Mouse (Mus musculus) midbrain, embryonic 13.5 days (tissue): ENCODE measurements at regions not wholly inside any gene's neighbourhood (a gene's known extent, or its start where the extent isn't known, plus 50 kb on each side); places are given as distances from the start of the nearest gene placed in this dataset.

Source experiments
- ATAC-seq: fragments of 200-750 bp; cut with Nextera tagmentation; 2 replicates; pipeline ENCODE4 v1.8.0; 2017; ENCODE audit warnings: mild to moderate bottlenecking, moderate TSS enrichment, moderate library complexity
- H3K27ac ChIP-seq: fragments of 300-500 bp; sonication (generic); 2 replicates; pipeline ENCODE4 v1.5.1; 2015; ENCODE audit warnings: inconsistent platforms, mild to moderate bottlenecking, moderate library complexity
- H3K27me3 ChIP-seq: fragments of 300-500 bp; sonication (generic); 2 replicates; pipeline ENCODE4 v1.6.1; 2015; ENCODE audit warnings: mild to moderate bottlenecking, inconsistent platforms
- H3K36me3 ChIP-seq: fragments of 300-500 bp; sonication (generic); 2 replicates; pipeline ENCODE4 v1.6.1; 2015; ENCODE audit warnings: mild to moderate bottlenecking, inconsistent platforms
- H3K4me1 ChIP-seq: fragments of 300-500 bp; sonication (generic); replicated peaks from 2 replicates; pipeline ENCODE4 v1.6.1; 2015; ENCODE audit warnings: inconsistent platforms
- H3K4me2 ChIP-seq: fragments of 300-500 bp; sonication (generic); replicated peaks from 2 replicates; pipeline ENCODE4 v1.6.1; 2015; ENCODE audit warnings: moderate library complexity, mild to moderate bottlenecking, inconsistent platforms
- H3K4me3 ChIP-seq: fragments of 300-500 bp; sonication (generic); replicated peaks from 2 replicates; pipeline ENCODE4 v1.5.1; 2015; ENCODE audit warnings: mild to moderate bottlenecking, inconsistent platforms
- H3K9ac ChIP-seq: fragments of 300-500 bp; sonication (generic); replicated peaks from 2 replicates; pipeline ENCODE4 v1.6.1; 2015; ENCODE audit warnings: mild to moderate bottlenecking, inconsistent platforms
- H3K9me3 ChIP-seq: fragments of 300-500 bp; sonication (generic); 2 replicates; pipeline ENCODE4 v1.6.1; 2016; ENCODE audit warnings: mild to moderate bottlenecking, inconsistent platforms
- WGBS: fragments of 180-500 bp; shearing (Covaris S2); methylation state at CpG from one replicate; pipeline ENCODE4 v1.1.7; 2015; 5-methylcytosine and 5-hydroxymethylcytosine counted together

DNA sequence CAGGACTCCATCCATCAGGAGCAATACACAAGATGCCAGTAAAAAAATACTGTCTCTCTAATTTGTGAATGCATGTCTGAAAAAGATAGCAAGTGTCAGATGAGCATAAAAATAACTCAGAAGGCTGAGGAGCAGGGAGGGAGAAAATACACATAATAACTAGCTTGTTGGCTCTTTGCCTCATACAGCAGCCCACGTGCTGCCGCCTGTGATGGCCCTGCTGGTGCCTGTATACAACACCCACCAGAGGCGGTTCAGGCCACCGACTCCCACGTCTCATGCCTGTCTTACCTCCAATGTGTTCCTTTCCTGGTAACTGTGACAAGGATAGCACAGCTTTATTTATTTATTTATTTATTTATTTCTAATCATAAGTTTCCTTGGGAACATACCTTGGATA is 119.5 kb upstream of the Sgk1 start:
- no peak overlapping the region for H3K9ac ChIP-seq
- no peaks in the 10 kb centered on the region for H3K27me3 ChIP-seq
- no peak overlapping the region for H3K4me2 ChIP-seq
- no peaks in the 10 kb centered on the region for H3K9me3 ChIP-seq
- H3K27ac ChIP-seq: no peak overlapping the region
- 92% methylated on average over 5 of the region's 5 CpGs for WGBS
- ATAC-seq: no peak
- no peak overlapping the region for H3K4me3 ChIP-seq
- no peaks in the 10 kb centered on the region for H3K36me3 ChIP-seq
- no peaks in the 10 kb centered on the region for H3K4me1 ChIP-seq

DNA sequence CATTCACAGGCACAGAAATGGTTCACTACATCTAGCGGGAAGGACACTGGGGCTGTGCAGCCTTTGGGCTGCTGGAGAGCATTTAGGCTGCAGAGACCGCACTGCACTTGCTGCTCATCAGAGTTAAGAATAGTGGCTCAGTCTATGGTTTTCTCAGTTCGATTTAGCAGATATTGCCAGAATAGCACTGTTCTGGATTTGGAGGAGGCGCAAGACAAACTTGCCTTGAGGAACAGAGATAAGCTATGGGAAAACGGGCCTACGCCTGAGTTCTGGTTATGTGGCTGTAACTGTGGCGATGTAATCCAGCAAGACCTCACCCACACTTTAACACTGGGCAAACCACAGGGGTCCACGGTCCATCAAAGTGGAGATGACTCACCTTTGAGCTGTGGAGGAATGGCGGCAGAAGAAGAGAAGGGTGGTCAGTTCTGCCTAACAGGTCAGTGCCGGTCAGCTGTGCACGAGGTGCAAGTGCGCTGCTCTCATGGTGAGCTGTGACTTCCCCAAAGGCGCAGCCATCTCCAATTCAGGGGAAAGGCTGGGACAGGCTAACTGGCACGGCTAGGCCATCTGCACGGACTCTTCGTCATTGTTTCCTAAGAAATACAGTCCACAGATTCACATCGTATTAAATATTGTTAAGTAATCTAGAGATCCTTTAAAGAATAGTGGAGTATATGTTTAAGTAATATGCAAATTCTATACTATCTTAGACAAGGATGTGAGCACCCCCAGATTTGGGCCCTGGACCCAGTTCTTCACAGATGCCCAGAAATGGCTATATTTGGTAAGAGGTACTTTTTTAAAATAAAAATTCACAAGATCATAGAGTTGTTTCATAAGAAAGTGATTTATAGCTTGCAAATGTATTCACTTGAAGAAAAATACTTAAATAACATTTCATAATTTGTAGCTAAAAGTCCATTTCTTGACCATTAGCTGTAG is 118.7 kb upstream of the Sgk1 start:
- H3K9me3 ChIP-seq: no peaks in the 10 kb centered on the region
- 93% methylated on average over 17 of the region's 17 CpGs for WGBS
- H3K27ac ChIP-seq: no peak overlapping the region
- no peaks in the 10 kb centered on the region for H3K27me3 ChIP-seq
- ATAC-seq: no peak
- no peak overlapping the region for H3K4me2 ChIP-seq
- no peak overlapping the region for H3K4me3 ChIP-seq
- H3K9ac ChIP-seq: no peak overlapping the region
- no peaks in the 10 kb centered on the region for H3K36me3 ChIP-seq
- H3K4me1 ChIP-seq: no peaks in the 10 kb centered on the region

DNA sequence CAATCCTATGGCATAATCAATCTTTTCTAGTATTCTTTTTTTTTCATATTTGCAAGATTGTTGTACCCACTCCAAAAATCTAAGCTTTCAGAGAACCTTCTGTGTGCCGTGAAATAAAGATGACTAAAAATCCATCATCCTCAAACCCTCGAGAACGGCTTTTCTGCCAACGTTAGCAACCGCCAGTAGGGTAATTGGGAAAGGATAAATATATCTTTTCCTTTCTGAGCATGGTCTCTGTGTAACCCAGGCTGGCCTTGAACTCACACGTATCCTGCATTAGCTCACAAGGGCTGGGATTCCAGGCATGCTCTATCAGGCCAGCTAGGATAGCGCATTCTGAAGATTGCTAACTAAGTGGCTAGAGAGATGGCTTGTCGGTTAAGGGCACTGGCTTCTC is 117.9 kb upstream of the Sgk1 start:
- Histone ChIP-seq H3K4me2 (no peak overlapping the region), H3K9me3 (no peaks in the 10 kb centered on the region), H3K27ac (no peak overlapping the region), H3K27me3 (no peaks in the 10 kb centered on the region), H3K9ac (no peak overlapping the region), H3K4me3 (no peak overlapping the region), H3K36me3 (no peaks in the 10 kb centered on the region), H3K4me1 (no peaks in the 10 kb centered on the region)
- WGBS: 92% methylated on average over 8 of the region's 8 CpGs
- no peak for ATAC-seq

DNA sequence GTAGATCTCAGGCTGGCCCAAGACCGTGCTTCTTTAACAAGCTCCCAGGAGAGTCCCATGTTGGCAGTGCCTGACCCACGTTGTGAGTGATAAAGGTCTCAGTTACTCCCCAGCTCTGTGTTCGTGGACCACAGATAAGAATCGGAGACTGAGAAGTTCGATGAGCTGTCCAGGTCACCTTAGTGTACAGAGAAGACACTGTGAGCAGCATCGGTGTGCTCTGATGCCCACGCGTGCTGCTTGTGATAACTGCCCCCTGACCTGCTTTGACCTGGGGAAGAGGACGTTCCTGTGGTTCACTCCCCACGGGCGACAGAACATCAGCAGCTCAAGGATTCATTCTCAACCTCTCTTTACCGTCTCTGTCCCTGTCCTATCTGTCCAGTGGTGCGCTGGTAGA is 117.1 kb upstream of the Sgk1 start:
- H3K4me1 ChIP-seq: no peaks in the 10 kb centered on the region
- H3K27me3 ChIP-seq: no peaks in the 10 kb centered on the region
- H3K9me3 ChIP-seq: no peaks in the 10 kb centered on the region
- no peak for ATAC-seq
- no peak overlapping the region for H3K4me2 ChIP-seq
- H3K36me3 ChIP-seq: no peaks in the 10 kb centered on the region
- 80% methylated on average over 13 of the region's 13 CpGs for WGBS
- H3K4me3 ChIP-seq: no peak overlapping the region
- no peak overlapping the region for H3K27ac ChIP-seq
- H3K9ac ChIP-seq: no peak overlapping the region

DNA sequence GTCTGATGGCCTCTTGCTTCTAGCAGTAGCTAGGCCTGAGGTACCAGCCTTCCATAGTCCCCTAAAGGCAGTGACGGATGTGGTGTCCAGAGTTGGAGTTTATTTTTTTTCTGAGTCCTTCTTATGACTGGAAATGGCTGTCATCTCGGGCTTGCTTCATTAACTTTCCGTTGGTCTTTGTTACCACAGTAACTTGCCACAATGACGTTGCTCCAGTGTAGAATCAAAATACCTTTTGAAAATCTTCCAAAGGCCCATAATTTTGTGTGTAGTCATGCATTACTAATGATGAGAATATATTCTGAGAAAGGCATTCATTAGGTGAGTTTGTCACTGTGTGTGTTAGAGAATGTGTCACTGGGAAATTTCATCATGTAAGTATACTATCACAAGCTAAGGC is 108.4 kb upstream of the Sgk1 start:
- WGBS: 68% methylated on average over 4 of the region's 4 CpGs

DNA sequence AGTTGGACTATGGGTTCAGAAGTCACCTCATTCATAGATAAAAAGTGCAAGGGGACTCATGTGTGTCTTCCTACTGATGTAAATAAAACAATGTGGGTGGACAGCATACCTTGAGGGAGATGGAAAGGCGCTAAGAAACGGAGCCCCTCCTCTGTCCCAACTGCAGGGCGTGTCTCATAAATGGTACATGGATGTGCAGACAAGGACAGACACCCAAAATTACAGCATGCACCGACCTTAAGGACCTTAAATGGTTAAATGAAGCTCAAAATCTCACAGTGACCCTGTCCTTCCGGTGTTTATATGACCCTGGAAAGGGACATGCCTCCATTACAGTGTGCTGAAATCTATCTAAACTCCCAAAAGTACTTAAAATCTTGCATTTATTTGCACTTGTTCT is 106.5 kb upstream of the Sgk1 start:
- Histone ChIP-seq H3K4me2 (no peak overlapping the region), H3K9me3 (no peaks in the 10 kb centered on the region), H3K4me3 (no peak overlapping the region), H3K4me1 (peaks cover 15% of the 10 kb centered on the region), H3K27me3 (no peaks in the 10 kb centered on the region), H3K9ac (no peak overlapping the region), H3K27ac (no peak overlapping the region), H3K36me3 (no peaks in the 10 kb centered on the region)
- no peak for ATAC-seq
- 84% methylated on average over 5 of the region's 5 CpGs for WGBS

More for the DNA sequence above, 108.4 kb upstream of the Sgk1 start:
- no peak for ATAC-seq
- Histone ChIP-seq H3K4me3 (no peak overlapping the region), H3K27me3 (no peaks in the 10 kb centered on the region), H3K4me2 (no peak overlapping the region), H3K9me3 (no peaks in the 10 kb centered on the region), H3K27ac (no peak overlapping the region), H3K4me1 (peaks cover 15% of the 10 kb centered on the region), H3K9ac (no peak overlapping the region), H3K36me3 (no peaks in the 10 kb centered on the region)

DNA sequence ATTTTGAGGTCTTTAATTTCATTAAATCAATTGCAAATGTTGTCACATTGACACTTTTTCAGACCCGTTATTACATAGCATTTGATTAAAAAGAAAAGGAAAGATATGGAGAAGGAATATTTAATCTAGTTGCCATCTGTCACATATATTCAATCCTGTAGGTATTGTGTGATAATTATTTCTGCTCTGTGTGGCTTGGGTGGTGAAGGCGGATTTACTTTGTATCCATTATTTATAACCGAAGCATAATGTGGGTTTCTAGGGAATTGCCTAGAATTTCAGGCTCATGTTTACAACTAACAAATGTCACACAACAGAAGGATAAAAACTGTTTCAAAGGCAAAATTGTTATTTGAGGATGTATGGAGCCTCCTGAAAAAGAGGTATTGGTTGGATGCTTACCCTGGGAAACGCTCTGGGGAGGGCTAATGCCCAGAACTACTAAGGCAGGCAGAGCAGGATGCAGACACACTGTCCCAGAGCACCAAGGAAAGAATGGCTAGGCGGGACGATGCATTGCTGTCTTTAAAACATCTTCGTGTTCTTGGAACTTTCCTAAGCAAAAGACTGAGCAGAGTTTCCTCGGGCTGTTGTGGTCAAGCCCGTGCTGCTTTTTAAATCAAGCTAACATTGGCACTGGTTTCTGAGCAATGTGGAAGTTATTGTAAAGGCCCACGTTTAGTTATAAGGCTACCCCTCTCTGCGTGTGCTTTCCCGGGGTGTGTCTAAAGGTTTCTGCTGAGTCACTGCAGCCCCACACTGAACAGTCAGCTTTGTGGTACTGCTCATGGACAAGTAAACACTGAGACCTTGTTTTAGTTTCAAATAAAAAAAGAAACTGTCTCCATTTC is 105.8 kb upstream of the Sgk1 start:
- 55% methylated on average over 12 of the region's 12 CpGs for WGBS
- Histone ChIP-seq H3K27me3 (no peaks in the 10 kb centered on the region), H3K9ac (no peak overlapping the region), H3K36me3 (no peaks in the 10 kb centered on the region), H3K9me3 (no peaks in the 10 kb centered on the region), H3K27ac (no peak overlapping the region), H3K4me3 (no peak overlapping the region), H3K4me1 (peaks cover 15% of the 10 kb centered on the region), H3K4me2 (no peak overlapping the region)
- ATAC-seq: peak; percentile 45; the same call in 1 of the 2 replicates

DNA sequence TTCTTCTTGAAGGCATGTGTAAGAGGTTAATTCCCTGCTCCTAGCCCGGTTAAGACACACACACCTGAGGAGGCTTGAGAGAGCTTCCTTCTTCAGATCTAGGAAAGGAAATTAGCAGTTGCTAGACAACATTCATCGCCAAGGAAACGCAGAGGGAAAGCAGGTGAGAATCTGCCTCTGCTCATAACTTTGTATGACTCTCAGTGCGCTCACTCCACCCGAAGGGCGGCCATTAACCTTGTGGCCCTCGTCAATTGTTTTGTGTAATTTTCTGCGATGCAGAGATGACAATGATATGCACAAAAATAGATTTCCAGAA is 105.3 kb upstream of the Sgk1 start:
- no peak overlapping the region for H3K4me2 ChIP-seq
- H3K36me3 ChIP-seq: no peaks in the 10 kb centered on the region
- no peaks in the 10 kb centered on the region for H3K27me3 ChIP-seq
- peak; percentile 37; the same call in 1 of the 2 replicates for ATAC-seq
- 79% methylated on average over 8 of the region's 8 CpGs for WGBS
- H3K9ac ChIP-seq: no peak overlapping the region
- no peak overlapping the region for H3K4me3 ChIP-seq
- H3K9me3 ChIP-seq: no peaks in the 10 kb centered on the region
- H3K4me1 ChIP-seq: peaks cover 15% of the 10 kb centered on the region
- no peak overlapping the region for H3K27ac ChIP-seq

DNA sequence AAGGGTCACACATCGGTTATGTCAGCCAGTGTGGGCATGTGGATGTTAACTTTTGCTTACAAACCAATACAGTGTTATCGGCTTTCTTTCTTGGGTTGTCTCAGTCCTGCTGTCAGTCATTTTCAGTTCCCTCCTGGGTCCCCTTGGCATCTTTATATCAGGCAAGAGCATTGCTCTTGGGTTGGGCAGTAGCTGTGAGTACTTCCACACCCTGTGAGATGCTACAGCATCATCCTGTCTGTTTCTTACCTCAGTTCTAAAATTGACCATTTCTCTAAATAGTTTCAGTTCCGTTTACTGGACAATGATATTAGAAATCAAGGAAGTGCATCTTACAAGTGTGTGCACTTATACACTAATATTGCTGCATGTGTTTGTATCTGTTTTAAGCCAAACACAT is 104.9 kb upstream of the Sgk1 start:
- 94% methylated on average over 3 of the region's 3 CpGs for WGBS
- Histone ChIP-seq H3K9me3 (no peaks in the 10 kb centered on the region), H3K27ac (no peak overlapping the region), H3K9ac (no peak overlapping the region), H3K4me3 (no peak overlapping the region), H3K27me3 (no peaks in the 10 kb centered on the region), H3K4me1 (peaks cover 15% of the 10 kb centered on the region), H3K4me2 (no peak overlapping the region), H3K36me3 (no peaks in the 10 kb centered on the region)
- no peak for ATAC-seq

DNA sequence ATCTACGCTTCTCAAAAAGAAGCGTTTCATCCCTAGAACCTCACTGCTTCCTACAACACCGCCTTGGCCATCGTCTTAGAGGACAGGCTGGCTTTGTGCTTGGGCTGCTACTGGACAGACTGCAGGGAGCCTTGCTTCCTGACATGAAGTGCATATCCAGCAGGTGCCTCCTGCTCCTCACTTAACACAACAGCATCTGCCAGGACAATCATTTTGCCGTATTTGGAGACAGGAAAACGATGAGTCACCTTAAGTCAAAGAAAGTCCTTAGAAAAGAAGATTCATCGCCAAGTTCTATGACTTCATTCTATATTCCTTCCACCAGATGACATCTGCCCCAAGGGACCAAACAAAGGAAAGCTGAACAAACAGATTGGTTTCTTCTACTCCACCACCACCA is 98.5 kb upstream of the Sgk1 start:
- Histone ChIP-seq H3K4me2 (no peak overlapping the region), H3K27me3 (no peaks in the 10 kb centered on the region), H3K27ac (no peak overlapping the region), H3K4me3 (no peak overlapping the region), H3K36me3 (no peaks in the 10 kb centered on the region), H3K9me3 (no peaks in the 10 kb centered on the region), H3K4me1 (peaks cover 3% of the 10 kb centered on the region; the same call in 1 of the 2 replicates), H3K9ac (no peak overlapping the region)
- 92% methylated on average over 7 of the region's 7 CpGs for WGBS
- ATAC-seq: no peak

DNA sequence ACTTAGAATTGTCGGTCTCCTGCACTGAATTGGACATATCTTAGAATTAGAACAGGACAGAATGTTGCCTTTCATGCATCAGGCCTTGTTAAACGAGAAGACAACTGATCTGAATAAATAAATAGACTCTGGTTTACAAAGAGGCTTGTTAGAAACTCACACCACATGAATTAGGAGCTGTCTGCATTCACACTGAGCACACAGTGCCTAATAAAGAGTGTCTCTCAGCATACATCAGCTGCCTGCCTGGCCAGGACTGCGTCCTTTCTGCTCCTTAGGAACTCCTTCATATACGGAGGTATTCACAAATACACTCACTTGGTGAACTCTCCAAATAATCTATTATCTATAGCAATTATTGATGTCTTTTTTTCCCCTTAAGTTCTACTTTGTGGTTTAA is 96.9 kb upstream of the Sgk1 start:
- H3K27me3 ChIP-seq: no peaks in the 10 kb centered on the region
- H3K4me3 ChIP-seq: no peak overlapping the region
- no peaks in the 10 kb centered on the region for H3K9me3 ChIP-seq
- 48% methylated on average over 4 of the region's 4 CpGs for WGBS
- peaks cover 4% of the 10 kb centered on the region; the same call in 1 of the 2 replicates for H3K4me1 ChIP-seq
- no peak overlapping the region for H3K9ac ChIP-seq
- no peak overlapping the region for H3K27ac ChIP-seq
- no peaks in the 10 kb centered on the region for H3K36me3 ChIP-seq
- ATAC-seq: no peak
- H3K4me2 ChIP-seq: no peak overlapping the region

DNA sequence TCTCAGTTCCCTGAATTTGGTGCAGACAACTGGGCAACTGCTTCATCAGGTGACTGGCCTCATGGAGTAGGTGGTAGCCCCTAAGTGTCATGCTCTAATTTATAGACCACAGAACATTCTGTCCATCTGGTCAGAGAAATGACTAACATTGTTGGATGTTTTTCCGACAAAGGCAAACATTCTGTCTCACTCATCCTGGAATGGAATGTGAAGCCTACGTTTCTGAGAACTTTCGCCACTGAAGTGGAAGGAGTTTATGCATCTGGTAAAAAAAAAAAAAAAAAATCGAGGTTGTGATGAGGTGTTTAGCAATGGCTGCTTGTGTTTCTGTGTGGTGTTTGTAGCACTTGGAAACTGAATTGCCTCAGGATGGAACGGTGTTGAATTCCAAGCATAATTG is 96.2 kb upstream of the Sgk1 start:
- Histone ChIP-seq H3K36me3 (no peaks in the 10 kb centered on the region), H3K9ac (no peak overlapping the region), H3K27ac (no peak overlapping the region), H3K4me1 (0 out of 2 replicates have a peak, but pooled peaks cover 6% of the 10 kb centered on the region), H3K4me3 (no peak overlapping the region), H3K9me3 (no peaks in the 10 kb centered on the region), H3K4me2 (no peak overlapping the region), H3K27me3 (no peaks in the 10 kb centered on the region)
- no peak for ATAC-seq
- 85% methylated on average over 5 of the region's 5 CpGs for WGBS
